Comparison of ENCODE assay signal across 13 mouse cellular contexts in the genomic region with DNA sequence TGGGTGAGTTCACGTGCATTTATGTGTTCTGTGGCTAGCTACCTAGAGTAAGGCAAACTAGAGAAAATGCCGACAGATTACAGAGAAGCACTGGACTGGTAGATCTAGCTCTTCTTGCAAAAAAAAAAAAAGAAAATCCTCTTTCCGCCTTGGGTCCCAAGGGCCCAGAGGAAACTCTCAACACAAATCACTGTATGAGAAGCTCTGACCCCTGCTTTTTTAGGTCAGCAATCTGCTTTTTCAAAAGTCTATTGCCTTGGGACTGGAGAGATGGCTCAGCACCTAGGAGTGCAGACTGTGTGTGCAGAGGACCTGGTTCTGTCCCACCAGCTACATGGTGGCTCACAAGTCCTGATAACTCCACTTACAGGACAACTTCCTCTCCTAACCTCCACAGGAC.
"Had no signal": no experiment of that assay in that cellular context is flagged by ENCODE, and none has a peak within 500 bp of the region (broad histone marks: within the 10 kb centered on the region; RNA-seq: fewer than 3 reads in every experiment).

No protein-coding gene starts in this region.

- H3K27me3 ChIP-seq: limb, embryonic 15.5 days; midbrain, embryonic 15.5 days; neural tube, embryonic 12.5 days had no signal

- H3K36me3 ChIP-seq: limb, embryonic 15.5 days; midbrain, embryonic 15.5 days; neural tube, embryonic 12.5 days had no signal

- H3K9ac ChIP-seq: limb, embryonic 15.5 days; lung, embryonic 14.5 days; midbrain, embryonic 15.5 days; neural tube, embryonic 12.5 days had no signal

- H3K27ac ChIP-seq: limb, embryonic 15.5 days; midbrain, embryonic 15.5 days; neural tube, embryonic 12.5 days; stomach, postnatal 0 days had no signal

- H3K4me1 ChIP-seq: midbrain, embryonic 15.5 days; neural tube, embryonic 12.5 days had no signal

- ATAC-seq: intestine, postnatal 0 days; midbrain, embryonic 15.5 days had no signal

- H3K4me2 ChIP-seq: limb, embryonic 15.5 days; lung, embryonic 14.5 days; midbrain, embryonic 11.5 days; midbrain, embryonic 15.5 days; neural tube, embryonic 12.5 days had no signal

- DNase-seq: layer of hippocampus, adult 9-11 months; layer of hippocampus, postnatal 36 days; lung, embryonic 14.5 days; lung, postnatal 10 days; lung, postnatal 4 days; thymus, postnatal 4 days had no signal

- H3K9me3 ChIP-seq: limb, embryonic 15.5 days; megakaryocyte, embryonic 14.5 days; midbrain, embryonic 15.5 days; neural tube, embryonic 12.5 days had no signal

- H3K4me3 ChIP-seq: limb, embryonic 15.5 days; megakaryocyte, embryonic 14.5 days; midbrain, embryonic 15.5 days; neural tube, embryonic 12.5 days had no signal
